Mouse (Mus musculus): ENCODE data around the gene Osbpl5.

GRCm38 (mm10) chr7:143713421-143713820, 43.4 kb downstream of the Osbpl5 start:
- TF ChIP-seq GATA1 (IDR thresholded peaks at IDR 0.05; ENCODE audit: borderline replicate concordance, low read length) (no peak), FLI1 (IDR thresholded peaks at IDR 0.05; ENCODE audit: low read length) (no peak)

All from megakaryocyte, embryonic 14.5 days (primary cell).